In genomic region chr2:3887845-3888433, GRCm38 (mm10) we compare ENCODE assay signal across 10 mouse cellular contexts.
DNase-seq lines count a peak whose midpoint lies in the region; ATAC-seq and TF ChIP-seq lines count a peak whose summit lies in the region.
"Had no signal": no experiment of that assay in that cellular context is flagged by ENCODE, and none has a peak within 500 bp of the region (broad histone marks: within the 10 kb centered on the region; RNA-seq: fewer than 3 reads in every experiment).

No protein-coding gene starts in this region.

- no peak overlapping the region; the same call in 1 of the 2 replicates for H3K4me3 ChIP-seq in forebrain, embryonic 14.5 days (ENCODE audit: low read depth, low read length)
- no peak overlapping the region for H3K4me3 ChIP-seq in intestine, embryonic 16.5 days (ENCODE audit: low read length)
- H3K4me3 ChIP-seq in neural tube, embryonic 13.5 days, result no peak overlapping the region
- H3K4me3 ChIP-seq in thymus, adult 2 months (ENCODE audit: control insufficient read depth, insufficient read depth, low read length), result no peak overlapping the region
- H3K4me3 ChIP-seq: heart, embryonic 13.5 days had no signal

- no peak for TF ChIP-seq CTCF in thymus, adult 2 months (IDR thresholded peaks at IDR 0.05; ENCODE audit: borderline replicate concordance, control insufficient read depth, extremely low read depth, insufficient read depth, low read length, poor library complexity)

- peaks cover 15% of the 10 kb centered on the region for H3K4me1 ChIP-seq in forebrain, embryonic 14.5 days (ENCODE audit: control insufficient read depth, insufficient read depth, low read length)
- no peaks in the 10 kb centered on the region for H3K4me1 ChIP-seq in intestine, embryonic 16.5 days (ENCODE audit: control insufficient read depth, insufficient read depth, low read length)
- H3K4me1 ChIP-seq in neural tube, embryonic 13.5 days (replicated peaks), result peaks cover 19% of the 10 kb centered on the region
- H3K4me1 ChIP-seq in thymus, adult 2 months (replicated peaks; ENCODE audit: control insufficient read depth, insufficient read depth, low read length), result no peaks in the 10 kb centered on the region
- H3K4me1 ChIP-seq: heart, embryonic 13.5 days had no signal

- WGBS in forebrain, embryonic 14.5 days, result 5% methylated on average over 14 of the region's 14 CpGs
- WGBS in intestine, embryonic 16.5 days, result 61% methylated on average over 14 of the region's 14 CpGs
- 42% methylated on average over 14 of the region's 14 CpGs for WGBS in neural tube, embryonic 13.5 days
- WGBS in thymus, adult 2 months, result 92% methylated on average over 14 of the region's 14 CpGs

- TF ChIP-seq POLR2A in thymus, adult 2 months (IDR thresholded peaks at IDR 0.05; ENCODE audit: control insufficient read depth, extremely low read depth, insufficient read depth, low read length, poor library complexity), result no peak

- H3K9ac ChIP-seq in forebrain, embryonic 14.5 days (ENCODE audit: low read length), result peak overlapping the region; percentile 26
- no peak overlapping the region for H3K9ac ChIP-seq in intestine, embryonic 16.5 days (ENCODE audit: low read depth, low read length)
- no peak overlapping the region for H3K9ac ChIP-seq in neural tube, embryonic 13.5 days
- H3K9ac ChIP-seq: heart, embryonic 13.5 days had no signal

- no peak overlapping the region for H3K27ac ChIP-seq in forebrain, embryonic 14.5 days (ENCODE audit: low read depth, low read length)
- H3K27ac ChIP-seq in intestine, embryonic 16.5 days (ENCODE audit: low read length), result no peak overlapping the region
- H3K27ac ChIP-seq in neural tube, embryonic 13.5 days (replicated peaks), result no peak overlapping the region
- no peak overlapping the region for H3K27ac ChIP-seq in thymus, adult 2 months (ENCODE audit: control insufficient read depth, insufficient read depth, low read length)
- H3K27ac ChIP-seq: heart, embryonic 13.5 days had no signal

- H3K27me3 ChIP-seq in forebrain, embryonic 14.5 days (replicated peaks; ENCODE audit: control insufficient read depth, insufficient read depth, low read length), result no peaks in the 10 kb centered on the region
- no peaks in the 10 kb centered on the region for H3K27me3 ChIP-seq in intestine, embryonic 16.5 days (replicated peaks; ENCODE audit: control insufficient read depth, insufficient read depth, low read length)
- no peaks in the 10 kb centered on the region for H3K27me3 ChIP-seq in neural tube, embryonic 13.5 days
- H3K27me3 ChIP-seq in thymus, adult 2 months (ENCODE audit: control insufficient read depth, insufficient read depth, low read length), result no peaks in the 10 kb centered on the region
- H3K27me3 ChIP-seq: heart, embryonic 13.5 days had no signal

- no peaks in the 10 kb centered on the region for H3K36me3 ChIP-seq in forebrain, embryonic 14.5 days (ENCODE audit: control insufficient read depth, insufficient read depth, low read length)
- no peaks in the 10 kb centered on the region for H3K36me3 ChIP-seq in intestine, embryonic 16.5 days (ENCODE audit: control insufficient read depth, insufficient read depth, low read length)
- H3K36me3 ChIP-seq in neural tube, embryonic 13.5 days, result no peaks in the 10 kb centered on the region
- no peaks in the 10 kb centered on the region for H3K36me3 ChIP-seq in thymus, adult 2 months (ENCODE audit: control insufficient read depth, insufficient read depth, low read length)
- H3K36me3 ChIP-seq: heart, embryonic 13.5 days had no signal

- peak; percentile 41 for DNase-seq in embryo, embryonic 11 days
- peak; percentile 40 for DNase-seq in forebrain, embryonic 14.5 days (ENCODE audit: low spot score)
- no peak for DNase-seq in thymus, adult 2 months
- DNase-seq in layer of hippocampus, adult 9-11 months, result no peak
- no peak for DNase-seq in B cell, adult 2 months
- no peak for DNase-seq in testis, postnatal 10 days (ENCODE audit: low spot score)
- DNase-seq: right cerebral cortex, postnatal 25 days had no signal

- peak; percentile 33; the same call in 1 of the 2 replicates for ATAC-seq in forebrain, embryonic 14.5 days
- peak; percentile 89 for ATAC-seq in intestine, embryonic 16.5 days
- ATAC-seq in neural tube, embryonic 13.5 days (ENCODE audit: low read depth), result no peak

- peak overlapping the region; percentile 39 for H3K4me2 ChIP-seq in forebrain, embryonic 14.5 days (ENCODE audit: low read length)
- peak overlapping the region; percentile 33; the same call in 1 of the 2 replicates for H3K4me2 ChIP-seq in intestine, embryonic 16.5 days (ENCODE audit: low read depth, low read length)
- peak overlapping the region; percentile 27; the same call in 1 of the 2 replicates for H3K4me2 ChIP-seq in neural tube, embryonic 13.5 days
- H3K4me2 ChIP-seq: heart, embryonic 13.5 days had no signal

- no peaks in the 10 kb centered on the region for H3K9me3 ChIP-seq in forebrain, embryonic 14.5 days (replicated peaks; ENCODE audit: control insufficient read depth, low read length)
- no peaks in the 10 kb centered on the region for H3K9me3 ChIP-seq in intestine, embryonic 16.5 days (ENCODE audit: control insufficient read depth, low read length)
- no peaks in the 10 kb centered on the region for H3K9me3 ChIP-seq in neural tube, embryonic 13.5 days
- H3K9me3 ChIP-seq: heart, embryonic 13.5 days had no signal

Comparison
In these comparisons a context has a peak if more than half of its experiments do, and no peak if none do; other contexts are left out.
1. DNase-seq: peak in embryo, embryonic 11 days (single experiment) and forebrain, embryonic 14.5 days (single experiment); none in thymus, adult 2 months (single experiment), layer of hippocampus, adult 9-11 months (single experiment), B cell, adult 2 months (0 of 2) and testis, postnatal 10 days (single experiment).
2. Peak in every context shown above with its lines, with median percentiles within 50 percentile points of each other: H3K4me2 ChIP-seq.